Mouse (Mus musculus): ENCODE measurements around the gene Nmt1. TPM values are rescaled to one million over a fixed set of nuclear protein-coding genes. Genes with fewer than 3 reads are reported as not detected.

Nmt1 gene
- total and polyA plus RNA-seq, 2 experiments from 2014 or later, result 40.5 to 48.6 TPM

- 34% methylated on average over 12 of the region's 12 CpGs for WGBS
- H3K9me3 ChIP-seq (ENCODE audit: low read length), result no peaks in the 10 kb centered on the region
- no peak for TF ChIP-seq CTCF (IDR thresholded peaks at IDR 0.05)
- H3K36me3 ChIP-seq (ENCODE audit: insufficient read depth, low read length), result no peaks in the 10 kb centered on the region
- H3K9ac ChIP-seq (replicated peaks; ENCODE audit: low read length, poor library complexity, severe bottlenecking), result no peak overlapping the region
- peaks cover 13% of the 10 kb centered on the region; the same call in 1 of the 2 replicates for H3K27me3 ChIP-seq (ENCODE audit: insufficient read depth, low read length)
- H3K4me2 ChIP-seq (ENCODE audit: low read depth, low read length, poor library complexity, severe bottlenecking), result no peak overlapping the region
- no peak for ATAC-seq (ENCODE audit: low FRiP score)
- peaks cover 5% of the 10 kb centered on the region for H3K4me1 ChIP-seq (ENCODE audit: insufficient read depth, low read length)
- H3K27ac ChIP-seq (ENCODE audit: low read depth, low read length), result no peak overlapping the region
- H3K4me3 ChIP-seq (ENCODE audit: low read depth, low read length), result no peak overlapping the region
- no peak for DNase-seq (ENCODE audit: low spot score)
These were observed 85.0 kb downstream of the Nmt1 start for GRCm38 (mm10) chr11:103113005-103113404.

- WGBS, result 76% methylated on average over 4 of the region's 4 CpGs
- Histone ChIP-seq H3K27ac (ENCODE audit: low read depth, low read length) (no peak overlapping the region), H3K36me3 (ENCODE audit: insufficient read depth, low read length) (no peaks in the 10 kb centered on the region), H3K4me1 (ENCODE audit: insufficient read depth, low read length) (peaks cover 5% of the 10 kb centered on the region), H3K9me3 (ENCODE audit: low read length) (no peaks in the 10 kb centered on the region), H3K27me3 (ENCODE audit: insufficient read depth, low read length) (peaks cover 13% of the 10 kb centered on the region; the same call in 1 of the 2 replicates), H3K4me2 (ENCODE audit: low read depth, low read length, poor library complexity, severe bottlenecking) (no peak overlapping the region), H3K4me3 (ENCODE audit: low read depth, low read length) (no peak overlapping the region), H3K9ac (replicated peaks; ENCODE audit: low read length, poor library complexity, severe bottlenecking) (no peak overlapping the region)
- no peak for TF ChIP-seq CTCF (IDR thresholded peaks at IDR 0.05)
- DNase-seq (ENCODE audit: low spot score), result no peak
- ATAC-seq (ENCODE audit: low FRiP score), result no peak
These were observed 85.8 kb downstream of the Nmt1 start for GRCm38 (mm10) chr11:103113771-103114170.

- Histone ChIP-seq H3K4me2 (ENCODE audit: low read depth, low read length, poor library complexity, severe bottlenecking) (peak overlapping the region; percentile 58), H3K27ac (ENCODE audit: low read depth, low read length) (peak overlapping the region; percentile 88), H3K4me1 (ENCODE audit: insufficient read depth, low read length) (peaks cover 5% of the 10 kb centered on the region), H3K9ac (replicated peaks; ENCODE audit: low read length, poor library complexity, severe bottlenecking) (peak overlapping the region; percentile 81), H3K9me3 (ENCODE audit: low read length) (no peaks in the 10 kb centered on the region), H3K36me3 (ENCODE audit: insufficient read depth, low read length) (no peaks in the 10 kb centered on the region), H3K4me3 (ENCODE audit: low read depth, low read length) (peak overlapping the region; percentile 60), H3K27me3 (ENCODE audit: insufficient read depth, low read length) (peaks cover 13% of the 10 kb centered on the region; the same call in 1 of the 2 replicates)
- WGBS, result 85% methylated on average over 11 of the region's 11 CpGs
- DNase-seq (ENCODE audit: low spot score) (no peak), ATAC-seq (ENCODE audit: low FRiP score) (no peak)
- no peak for TF ChIP-seq CTCF (IDR thresholded peaks at IDR 0.05)
These were observed 86.4 kb downstream of the Nmt1 start for GRCm38 (mm10) chr11:103114270-103114943.

GRCm38 (mm10) chr11:103115163-103116007 lies 87.4 kb downstream of the Nmt1 start:
- Histone ChIP-seq H3K36me3 (ENCODE audit: insufficient read depth, low read length) (no peaks in the 10 kb centered on the region), H3K4me2 (ENCODE audit: low read depth, low read length, poor library complexity, severe bottlenecking) (peak overlapping the region; percentile 58), H3K4me1 (ENCODE audit: insufficient read depth, low read length) (peaks cover 5% of the 10 kb centered on the region), H3K9ac (replicated peaks; ENCODE audit: low read length, poor library complexity, severe bottlenecking) (peak overlapping the region; percentile 81), H3K4me3 (ENCODE audit: low read depth, low read length) (peak overlapping the region; percentile 60), H3K27me3 (ENCODE audit: insufficient read depth, low read length) (peaks cover 13% of the 10 kb centered on the region; the same call in 1 of the 2 replicates), H3K9me3 (ENCODE audit: low read length) (no peaks in the 10 kb centered on the region), H3K27ac (ENCODE audit: low read depth, low read length) (peak overlapping the region; percentile 88)
- DNase-seq (ENCODE audit: low spot score) (peak; percentile 94), ATAC-seq (ENCODE audit: low FRiP score) (peak; percentile 67)
- TF ChIP-seq CTCF (IDR thresholded peaks at IDR 0.05), result no peak; the same call in 1 of the 2 replicates
- WGBS, result under 1% methylated on average over 34 of the region's 34 CpGs

GRCm38 (mm10) chr11:103116008-103116818 lies 88.2 kb downstream of the Nmt1 start, which contains the start of gene Hexim1:
TSS of gene Hexim1 (plus strand) at chr11:103116231.
- Histone ChIP-seq H3K27me3 (ENCODE audit: insufficient read depth, low read length) (peaks cover 7% of the 10 kb centered on the region; the same call in 1 of the 2 replicates), H3K4me1 (ENCODE audit: insufficient read depth, low read length) (peaks cover 5% of the 10 kb centered on the region), H3K9ac (replicated peaks; ENCODE audit: low read length, poor library complexity, severe bottlenecking) (peak within 1 kb of the TSS; percentile 81), H3K4me2 (ENCODE audit: low read depth, low read length, poor library complexity, severe bottlenecking) (peak within 1 kb of the TSS; percentile 92), H3K9me3 (ENCODE audit: low read length) (no peaks in the 10 kb centered on the region), H3K27ac (ENCODE audit: low read depth, low read length) (peak within 1 kb of the TSS; percentile 88), H3K4me3 (ENCODE audit: low read depth, low read length) (peak within 1 kb of the TSS; percentile 60), H3K36me3 (ENCODE audit: insufficient read depth, low read length) (no peaks in the 10 kb centered on the region)
- ATAC-seq (ENCODE audit: low FRiP score) (peak; percentile 95), DNase-seq (ENCODE audit: low spot score) (peak; percentile 100)
- WGBS, result under 1% methylated on average over 53 of the region's 53 CpGs
- no peak for TF ChIP-seq CTCF (IDR thresholded peaks at IDR 0.05)
